Mouse (Mus musculus) heart, embryonic 12.5 days (tissue): ENCODE results near the gene Cdc6. TPM values are rescaled to one million over a fixed set of nuclear protein-coding genes. Genes with fewer than 3 reads are reported as not detected.
A peak's percentile ranks its signal among the peaks of the same experiment; 100 is the strongest.

Source experiments
- ATAC-seq: fragments of 200-750 bp; cut with Nextera tagmentation; 2 replicates; pipeline ENCODE4 v1.8.0; 2017; ENCODE audit warnings: moderate TSS enrichment, moderate library complexity; ENCODE audit not compliant: insufficient number of reproducible peaks, low FRiP score
- H3K27ac ChIP-seq: fragments of 300-500 bp; sonication (generic); 2 replicates; pipeline ENCODE4 v1.5.1; 2016; ENCODE audit warnings: mild to moderate bottlenecking, moderate library complexity; ENCODE audit not compliant: poor library complexity, severe bottlenecking
- H3K27me3 ChIP-seq: fragments of 300-500 bp; sonication (generic); replicated peaks from 2 replicates; pipeline ENCODE4 v1.6.1; 2016; ENCODE audit warnings: mild to moderate bottlenecking, moderate library complexity
- H3K36me3 ChIP-seq: fragments of 300-500 bp; sonication (generic); 2 replicates; pipeline ENCODE4 v1.6.1; 2016; ENCODE audit warnings: mild to moderate bottlenecking, moderate library complexity
- H3K4me1 ChIP-seq: fragments of 300-500 bp; sonication (generic); replicated peaks from 2 replicates; pipeline ENCODE4 v1.6.1; 2016; ENCODE audit warnings: mild to moderate bottlenecking
- H3K4me2 ChIP-seq: fragments of 300-500 bp; sonication (generic); 2 replicates; pipeline ENCODE4 v1.6.1; 2016; ENCODE audit warnings: mild to moderate bottlenecking, moderate library complexity
- H3K4me3 ChIP-seq: fragments of 300-500 bp; sonication (generic); 2 replicates; pipeline ENCODE4 v1.5.1; 2016; ENCODE audit warnings: mild to moderate bottlenecking
- H3K9ac ChIP-seq: fragments of 300-500 bp; sonication (generic); 2 replicates; pipeline ENCODE4 v1.6.1; 2016; ENCODE audit warnings: mild to moderate bottlenecking, moderate library complexity
- H3K9me3 ChIP-seq: fragments of 300-500 bp; sonication (generic); replicated peaks from 2 replicates; pipeline ENCODE4 v1.6.1; 2016; ENCODE audit warnings: mild to moderate bottlenecking, moderate library complexity
- WGBS: fragments of 180-500 bp; shearing (Covaris S2); methylation state at CpG from one replicate; pipeline ENCODE4 v1.1.7; 2016; 5-methylcytosine and 5-hydroxymethylcytosine counted together
- polyA plus RNA-seq: library from polyadenylated mRNA; unstranded; fragments of >200 nt; fragmentation: Nextera tagmentation; extraction: Ambion mirVana; gene quantifications from 2 replicates; pipeline ENCODE4 v1.2.1, GENCODE M21; 2016

Cdc6 gene
- polyA plus RNA-seq, 1 experiment from 2014 or later = 27.0 TPM

- Histone ChIP-seq H3K9ac (peak overlapping the region; percentile 92), H3K36me3 (peaks cover 3% of the 10 kb centered on the region; the same call in 1 of the 2 replicates), H3K27me3 (no peaks in the 10 kb centered on the region), H3K4me3 (peak overlapping the region; percentile 76), H3K9me3 (no peaks in the 10 kb centered on the region), H3K4me1 (peaks cover 76% of the 10 kb centered on the region), H3K4me2 (peak overlapping the region; percentile 87), H3K27ac (peak overlapping the region; percentile 92)
- no peak for ATAC-seq
- 38% methylated on average over 7 of the region's 7 CpGs for WGBS
These were observed 31.1 kb downstream of the Cdc6 start for GRCm38 (mm10) chr11:98938701-98939083.

GRCm38 (mm10) chr11:98939084-98939952 is 31.7 kb downstream of the Cdc6 start:
- ATAC-seq = no peak
- H3K9me3 ChIP-seq = no peaks in the 10 kb centered on the region
- H3K9ac ChIP-seq = peak overlapping the region; percentile 92
- H3K36me3 ChIP-seq = peaks cover 3% of the 10 kb centered on the region; the same call in 1 of the 2 replicates
- peaks cover 81% of the 10 kb centered on the region for H3K4me1 ChIP-seq
- 41% methylated on average over 15 of the region's 15 CpGs for WGBS
- peak overlapping the region; percentile 87 for H3K4me2 ChIP-seq
- H3K4me3 ChIP-seq = peak overlapping the region; percentile 76
- H3K27ac ChIP-seq = peak overlapping the region; percentile 100
- H3K27me3 ChIP-seq = no peaks in the 10 kb centered on the region

- H3K4me3 ChIP-seq = peak overlapping the region; percentile 76
- H3K4me1 ChIP-seq = peaks cover 87% of the 10 kb centered on the region
- H3K9me3 ChIP-seq = no peaks in the 10 kb centered on the region
- H3K27me3 ChIP-seq = no peaks in the 10 kb centered on the region
- ATAC-seq = no peak
- peak overlapping the region; percentile 100 for H3K27ac ChIP-seq
- peak overlapping the region; percentile 87 for H3K4me2 ChIP-seq
- H3K36me3 ChIP-seq = peaks cover 1% of the 10 kb centered on the region; the same call in 1 of the 2 replicates
- WGBS = 40% methylated on average over 11 of the region's 11 CpGs
- H3K9ac ChIP-seq = peak overlapping the region; percentile 92
These were observed 32.5 kb downstream of the Cdc6 start for GRCm38 (mm10) chr11:98939953-98940641.

DNA sequence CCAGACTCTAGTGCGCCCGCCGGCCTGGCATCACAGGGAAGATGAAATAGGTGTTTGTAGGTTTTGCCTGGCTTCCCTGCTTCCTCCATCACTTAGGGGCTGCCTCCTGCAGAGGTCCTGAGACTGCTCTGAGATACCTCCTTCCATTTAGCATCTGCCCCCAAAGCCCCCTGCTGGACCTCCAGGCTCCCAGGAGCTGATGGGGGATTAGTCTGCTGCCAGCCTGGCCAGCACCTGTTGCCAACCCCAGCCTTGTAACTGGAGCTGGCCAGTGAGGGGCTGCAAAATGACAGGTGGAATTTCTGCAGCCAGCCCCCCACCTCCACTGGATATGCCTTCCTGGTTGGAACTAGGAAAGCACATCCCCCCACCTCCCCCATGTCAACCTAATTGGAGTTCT is 33.2 kb downstream of the Cdc6 start:
- WGBS = 21% methylated on average over 3 of the region's 3 CpGs
- Histone ChIP-seq H3K4me3 (peak overlapping the region; percentile 76), H3K27me3 (no peaks in the 10 kb centered on the region), H3K4me2 (peak overlapping the region; percentile 87), H3K36me3 (no peaks in the 10 kb centered on the region), H3K9me3 (no peaks in the 10 kb centered on the region), H3K9ac (peak overlapping the region; percentile 92), H3K4me1 (peaks cover 88% of the 10 kb centered on the region), H3K27ac (peak overlapping the region; percentile 100)
- no peak for ATAC-seq

- 2% methylated on average over 12 of the region's 12 CpGs for WGBS
These were observed 33.8 kb downstream of the Cdc6 start for GRCm38 (mm10) chr11:98941341-98941825.

GRCm38 (mm10) chr11:98941826-98942550 is 34.4 kb downstream of the Cdc6 start:
- Histone ChIP-seq H3K27ac (peak overlapping the region; percentile 100), H3K36me3 (no peaks in the 10 kb centered on the region), H3K4me3 (peak overlapping the region; percentile 76), H3K9ac (peak overlapping the region; percentile 92), H3K27me3 (no peaks in the 10 kb centered on the region), H3K4me2 (peak overlapping the region; percentile 87), H3K9me3 (no peaks in the 10 kb centered on the region), H3K4me1 (peaks cover 85% of the 10 kb centered on the region)
- ATAC-seq = peak; percentile 34
- WGBS = 5% methylated on average over 15 of the region's 15 CpGs

More at GRCm38 (mm10) chr11:98941341-98941825, 33.8 kb downstream of the Cdc6 start:
- Histone ChIP-seq H3K4me1 (peaks cover 88% of the 10 kb centered on the region), H3K9me3 (no peaks in the 10 kb centered on the region), H3K4me2 (peak overlapping the region; percentile 87), H3K4me3 (peak overlapping the region; percentile 76), H3K27me3 (no peaks in the 10 kb centered on the region), H3K36me3 (no peaks in the 10 kb centered on the region), H3K27ac (peak overlapping the region; percentile 100), H3K9ac (peak overlapping the region; percentile 92)
- ATAC-seq = 0 out of 2 replicates have a peak, but pooled peaks have one; percentile 2

- Histone ChIP-seq H3K4me1 (peaks cover 90% of the 10 kb centered on the region), H3K27ac (peak overlapping the region; percentile 100), H3K9ac (peak overlapping the region; percentile 92), H3K36me3 (no peaks in the 10 kb centered on the region), H3K9me3 (no peaks in the 10 kb centered on the region), H3K27me3 (no peaks in the 10 kb centered on the region), H3K4me2 (peak overlapping the region; percentile 87), H3K4me3 (peak overlapping the region; percentile 76)
- 36% methylated on average over 3 of the region's 3 CpGs for WGBS
- no peak for ATAC-seq
These were observed 34.9 kb downstream of the Cdc6 start for GRCm38 (mm10) chr11:98942555-98942922.

- Histone ChIP-seq H3K27ac (peak overlapping the region; percentile 100), H3K27me3 (no peaks in the 10 kb centered on the region), H3K4me3 (peak overlapping the region; percentile 76; the same call in 1 of the 2 replicates), H3K36me3 (no peaks in the 10 kb centered on the region), H3K4me1 (peaks cover 96% of the 10 kb centered on the region), H3K4me2 (peak overlapping the region; percentile 87), H3K9ac (peak overlapping the region; percentile 92), H3K9me3 (no peaks in the 10 kb centered on the region)
- WGBS = 47% methylated on average over 8 of the region's 8 CpGs
- ATAC-seq = peak; percentile 63
These were observed 35.5 kb downstream of the Cdc6 start for GRCm38 (mm10) chr11:98942923-98943641.

- 0 out of 2 replicates have a peak overlapping the region, but pooled peaks have one; percentile 2 for H3K4me3 ChIP-seq
- H3K4me1 ChIP-seq = peaks cover 96% of the 10 kb centered on the region
- 34% methylated on average over 14 of the region's 14 CpGs for WGBS
- no peaks in the 10 kb centered on the region for H3K9me3 ChIP-seq
- 0 out of 2 replicates have a peak, but pooled peaks cover 1% of the 10 kb centered on the region for H3K36me3 ChIP-seq
- no peaks in the 10 kb centered on the region for H3K27me3 ChIP-seq
- peak overlapping the region; percentile 92 for H3K9ac ChIP-seq
- peak overlapping the region; percentile 100 for H3K27ac ChIP-seq
- no peak for ATAC-seq
- peak overlapping the region; percentile 87 for H3K4me2 ChIP-seq
These were observed 36.3 kb downstream of the Cdc6 start for GRCm38 (mm10) chr11:98943741-98944461.
